Mouse (Mus musculus) stomach, postnatal 0 days (tissue): ENCODE measurements at regions not wholly inside any gene's neighbourhood (a gene's known extent, or its start where the extent isn't known, plus 50 kb on each side); places are given as distances from the start of the nearest gene placed in this dataset.
"Not testable (repeated sequence)": the region's sequence is repeated elsewhere in the genome, so short reads cannot be mapped to it uniquely, and the experiment has no call there.

ENCODE experiments used
- ATAC-seq: fragments of 200-750 bp; cut with Nextera tagmentation; 2 replicates; pipeline ENCODE4 v1.8.0; 2017; ENCODE audit not compliant: low FRiP score, low TSS enrichment
- DNase-seq: peaks from one replicate; pipeline ENCODE4 v3.0.0-alpha.2; 2016; ENCODE audit warnings: low spot score
- H3K27ac ChIP-seq: fragments of 300-500 bp; sonication (generic); replicated peaks from 2 replicates; pipeline ENCODE4 v1.5.1; 2014; ENCODE audit warnings: mild to moderate bottlenecking, control low read depth
- H3K27me3 ChIP-seq: fragments of 300-500 bp; sonication (generic); 2 replicates; pipeline ENCODE4 v1.6.1; 2014; ENCODE audit warnings: low read length; ENCODE audit not compliant: control insufficient read depth, insufficient read depth
- H3K36me3 ChIP-seq: fragments of 300-500 bp; sonication (generic); 2 replicates; pipeline ENCODE4 v1.6.1; 2014; ENCODE audit warnings: low read length, mixed read lengths; ENCODE audit not compliant: control insufficient read depth, insufficient read depth
- H3K4me1 ChIP-seq: fragments of 300-500 bp; sonication (generic); replicated peaks from 2 replicates; pipeline ENCODE4 v1.6.1; 2014; ENCODE audit warnings: antibody characterized with exemption; ENCODE audit not compliant: control insufficient read depth, insufficient read depth
- H3K4me2 ChIP-seq: fragments of 300-500 bp; sonication (generic); replicated peaks from 2 replicates; pipeline ENCODE4 v1.6.1; 2014; ENCODE audit warnings: low read depth, mild to moderate bottlenecking, control low read depth, moderate library complexity
- H3K4me3 ChIP-seq: fragments of 300-500 bp; sonication (generic); 2 replicates; pipeline ENCODE4 v1.5.1; 2014; ENCODE audit warnings: low read depth, low read length, control low read depth
- H3K9ac ChIP-seq: fragments of 300-500 bp; sonication (generic); 2 replicates; pipeline ENCODE4 v1.6.1; 2014; ENCODE audit warnings: mild to moderate bottlenecking, low read length, control low read depth, mixed read lengths
- H3K9me3 ChIP-seq: fragments of 300-500 bp; sonication (generic); 2 replicates; pipeline ENCODE4 v1.6.1; 2016; ENCODE audit warnings: low read length; ENCODE audit not compliant: control insufficient read depth
- CTCF ChIP-seq: IDR thresholded peaks from 2 replicates; pipeline ENCODE4 v1.5.1; 2016; ENCODE audit warnings: antibody characterized with exemption, low read depth, mild to moderate bottlenecking, moderate library complexity
- WGBS: fragments of 180-500 bp; shearing (Covaris S2); extraction: QIAGEN DNeasy Blood & Tissue Kit; methylation state at CpG from one replicate; pipeline ENCODE4 v1.1.7; 2014; 5-methylcytosine and 5-hydroxymethylcytosine counted together

GRCm38 (mm10) chr11:121965911-121966310, 135.9 kb downstream of the Ptchd3 start:
- H3K27ac ChIP-seq, H3K4me2 ChIP-seq, ATAC-seq, H3K36me3 ChIP-seq, H3K27me3 ChIP-seq, H3K9ac ChIP-seq, H3K4me3 ChIP-seq, H3K9me3 ChIP-seq, H3K4me1 ChIP-seq, DNase-seq: not testable (repeated sequence)
- TF ChIP-seq CTCF: peak; percentile 52
- 0% methylated on average over 1 of the region's 1 CpGs for WGBS
